Mouse (Mus musculus) lung, postnatal 0 days (tissue): ENCODE results near the gene Atp2c2. TPM values are rescaled to one million over a fixed set of nuclear protein-coding genes. Genes with fewer than 3 reads are reported as not detected.

Source experiments
- ATAC-seq: fragments of 200-750 bp; cut with Nextera tagmentation; 2 replicates; pipeline ENCODE4 v1.8.0; 2017; ENCODE audit warnings: moderate library complexity
- DNase-seq: peaks from one replicate; pipeline ENCODE4 v3.0.0-alpha.2; 2016; ENCODE audit warnings: low spot score
- H3K27ac ChIP-seq: fragments of 300-500 bp; sonication (generic); 2 replicates; pipeline ENCODE4 v1.5.1; 2014; ENCODE audit warnings: antibody characterized with exemption, mild to moderate bottlenecking, low read length, mixed read lengths
- H3K27me3 ChIP-seq: fragments of 300-500 bp; sonication (generic); replicated peaks from 2 replicates; pipeline ENCODE4 v1.6.1; 2014; ENCODE audit warnings: low read length, mixed read lengths; ENCODE audit not compliant: insufficient read depth
- H3K36me3 ChIP-seq: fragments of 300-500 bp; sonication (generic); 2 replicates; pipeline ENCODE4 v1.6.1; 2014; ENCODE audit warnings: low read length, mixed read lengths; ENCODE audit not compliant: insufficient read depth
- H3K4me1 ChIP-seq: fragments of 300-500 bp; sonication (generic); 2 replicates; pipeline ENCODE4 v1.6.1; 2014; ENCODE audit warnings: antibody characterized with exemption, low read depth, low read length, mixed read lengths; ENCODE audit not compliant: insufficient read depth
- H3K4me2 ChIP-seq: fragments of 300-500 bp; sonication (generic); replicated peaks from 2 replicates; pipeline ENCODE4 v1.6.1; 2014; ENCODE audit warnings: low read depth, mild to moderate bottlenecking, low read length, moderate library complexity, mixed read lengths
- H3K4me3 ChIP-seq: fragments of 300-500 bp; sonication (generic); 2 replicates; pipeline ENCODE4 v1.5.1; 2014; ENCODE audit warnings: low read depth, low read length
- H3K9ac ChIP-seq: fragments of 300-500 bp; sonication (generic); replicated peaks from 2 replicates; pipeline ENCODE4 v1.6.1; 2014; ENCODE audit warnings: low read depth, mild to moderate bottlenecking
- H3K9me3 ChIP-seq: fragments of 300-500 bp; sonication (generic); 2 replicates; pipeline ENCODE4 v1.6.1; 2016; ENCODE audit warnings: low read length, mixed read lengths
- CTCF ChIP-seq: IDR thresholded peaks from 2 replicates; pipeline ENCODE4 v1.5.1; 2016; ENCODE audit warnings: antibody characterized with exemption, mild to moderate bottlenecking
- EP300 ChIP-seq: IDR thresholded peaks from 2 replicates; pipeline ENCODE4 v1.6.1; 2016; ENCODE audit warnings: antibody characterized with exemption, mild to moderate bottlenecking, control low read depth
- WGBS: fragments of 180-500 bp; shearing (Covaris S2); extraction: QIAGEN DNeasy Blood & Tissue Kit; methylation state at CpG from one replicate; pipeline ENCODE4 v1.1.7; 2014; 5-methylcytosine and 5-hydroxymethylcytosine counted together
- polyA plus RNA-seq: library from polyadenylated mRNA; unstranded; fragments of >200 nt; fragmentation: Nextera tagmentation; extraction: Ambion mirVana; gene quantifications from 2 replicates; pipeline ENCODE4 v1.2.1, GENCODE M21; 2015

Gene Atp2c2
- polyA plus RNA-seq, 1 experiment from 2014 or later, result 1.5 TPM

- Histone ChIP-seq H3K27ac (no peak overlapping the region), H3K4me3 (no peak overlapping the region), H3K27me3 (no peaks in the 10 kb centered on the region), H3K4me2 (no peak overlapping the region), H3K36me3 (no peaks in the 10 kb centered on the region), H3K9ac (no peak overlapping the region), H3K9me3 (no peaks in the 10 kb centered on the region), H3K4me1 (no peaks in the 10 kb centered on the region)
- TF ChIP-seq CTCF, result no peak
- TF ChIP-seq EP300, result no peak
- DNase-seq (no peak), ATAC-seq (no peak)
- 78% methylated on average over 8 of the region's 8 CpGs for whole genome bisulfite sequencing
Measured at GRCm38 (mm10) chr8:119728351-119728895, 28.6 kb downstream of the Atp2c2 start.

- TF ChIP-seq EP300, result no peak
- no peak for TF ChIP-seq CTCF
- H3K36me3 ChIP-seq, result no peaks in the 10 kb centered on the region
- no peak overlapping the region for H3K9ac ChIP-seq
- DNase-seq (no peak), ATAC-seq (no peak)
- H3K27me3 ChIP-seq, result no peaks in the 10 kb centered on the region
- no peaks in the 10 kb centered on the region for H3K9me3 ChIP-seq
- WGBS, result 75% methylated on average over 13 of the region's 13 CpGs
- no peak overlapping the region for H3K4me3 ChIP-seq
- H3K4me1 ChIP-seq, result no peaks in the 10 kb centered on the region
- no peak overlapping the region for H3K4me2 ChIP-seq
- H3K27ac ChIP-seq, result no peak overlapping the region
Measured at GRCm38 (mm10) chr8:119732072-119732471, 32.3 kb downstream of the Atp2c2 start.

GRCm38 (mm10) chr8:119736348-119736917, 36.6 kb downstream of the Atp2c2 start:
- 87% methylated on average over 10 of the region's 10 CpGs for WGBS
- H3K4me1 ChIP-seq, result no peaks in the 10 kb centered on the region
- TF ChIP-seq CTCF (no peak), EP300 (no peak)
- no peak overlapping the region for H3K9ac ChIP-seq
- H3K27ac ChIP-seq, result no peak overlapping the region
- no peaks in the 10 kb centered on the region for H3K27me3 ChIP-seq
- H3K9me3 ChIP-seq, result no peaks in the 10 kb centered on the region
- no peak overlapping the region for H3K4me2 ChIP-seq
- ATAC-seq (no peak), DNase-seq (no peak)
- H3K36me3 ChIP-seq, result no peaks in the 10 kb centered on the region
- no peak overlapping the region for H3K4me3 ChIP-seq

GRCm38 (mm10) chr8:119737093-119737900, 37.5 kb downstream of the Atp2c2 start:
- no peak overlapping the region for H3K4me3 ChIP-seq
- TF ChIP-seq CTCF, result no peak
- no peak for TF ChIP-seq EP300
- H3K9ac ChIP-seq, result no peak overlapping the region
- H3K27me3 ChIP-seq, result no peaks in the 10 kb centered on the region
- no peaks in the 10 kb centered on the region for H3K4me1 ChIP-seq
- H3K27ac ChIP-seq, result no peak overlapping the region
- H3K9me3 ChIP-seq, result no peaks in the 10 kb centered on the region
- no peak for DNase-seq
- no peak overlapping the region for H3K4me2 ChIP-seq
- 52% methylated on average over 11 of the region's 11 CpGs for WGBS
- no peaks in the 10 kb centered on the region for H3K36me3 ChIP-seq
- peak; percentile 49 for ATAC-seq

- ATAC-seq, result no peak
- DNase-seq, result no peak
- TF ChIP-seq CTCF (no peak), EP300 (no peak)
- WGBS, result 75% methylated on average over 19 of the region's 19 CpGs
- Histone ChIP-seq H3K27ac (no peak overlapping the region), H3K4me1 (no peaks in the 10 kb centered on the region), H3K36me3 (no peaks in the 10 kb centered on the region), H3K9ac (no peak overlapping the region), H3K4me2 (no peak overlapping the region), H3K4me3 (no peak overlapping the region), H3K27me3 (no peaks in the 10 kb centered on the region), H3K9me3 (no peaks in the 10 kb centered on the region)
Measured at GRCm38 (mm10) chr8:119738129-119738907, 38.5 kb downstream of the Atp2c2 start.

GRCm38 (mm10) chr8:119740634-119741033, 40.8 kb downstream of the Atp2c2 start:
- Histone ChIP-seq H3K9ac (no peak overlapping the region), H3K4me1 (no peaks in the 10 kb centered on the region), H3K9me3 (no peaks in the 10 kb centered on the region), H3K27me3 (no peaks in the 10 kb centered on the region), H3K4me2 (no peak overlapping the region), H3K27ac (no peak overlapping the region), H3K36me3 (no peaks in the 10 kb centered on the region), H3K4me3 (no peak overlapping the region)
- ATAC-seq, result no peak
- WGBS, result 33% methylated on average over 4 of the region's 4 CpGs
- no peak for TF ChIP-seq EP300
- no peak for TF ChIP-seq CTCF
- DNase-seq, result peak; percentile 18
